Mouse (Mus musculus) olfactory bulb, adult 2 months (tissue): ENCODE data around the gene Micall1. TPM values are rescaled to one million over a fixed set of nuclear protein-coding genes. Genes with fewer than 3 reads are reported as not detected.

Experiments used
- H3K27ac ChIP-seq: fragments of 200-500 bp; 2 replicates; pipeline ENCODE4 v1.5.1; 2012; ENCODE audit warnings: low read depth, low read length; ENCODE audit not compliant: insufficient read depth
- H3K4me1 ChIP-seq: fragments of 200-500 bp; 2 replicates; pipeline ENCODE4 v1.6.1; 2012; ENCODE audit warnings: low read length; ENCODE audit not compliant: control insufficient read depth, insufficient read depth
- H3K4me3 ChIP-seq: fragments of 200-500 bp; 2 replicates; pipeline ENCODE4 v1.5.1; 2012; ENCODE audit warnings: mild to moderate bottlenecking, low read depth, low read length, moderate library complexity; ENCODE audit not compliant: insufficient read depth
- CTCF ChIP-seq: fragments of 200-500 bp; IDR thresholded peaks from 2 replicates; pipeline ENCODE4 v1.5.1; 2012; ENCODE audit warnings: low read depth, mild to moderate bottlenecking, low read length, moderate library complexity; ENCODE audit not compliant: insufficient read depth
- POLR2A ChIP-seq: fragments of 200-500 bp; IDR thresholded peaks from 2 replicates; pipeline ENCODE4 v1.6.1; 2012; ENCODE audit warnings: mild to moderate bottlenecking, low read depth, low read length, moderate library complexity; ENCODE audit not compliant: insufficient read depth
- WGBS: fragments of 180-500 bp; shearing (Covaris S2); methylation state at CpG from one replicate; pipeline ENCODE4 v1.1.7; 2018; 5-methylcytosine and 5-hydroxymethylcytosine counted together
- polyA plus RNA-seq: library from polyadenylated mRNA; stranded (reverse); fragments of >200 nt; gene quantifications from 2 replicates; pipeline ENCODE4 v1.2.4, GENCODE M21; 2012; ENCODE audit warnings: low replicate concordance; ENCODE audit not compliant: missing spikeins, insufficient read depth, insufficient read length

Micall1 gene
- polyA plus RNA-seq, 1 experiment: not detected

DNA sequence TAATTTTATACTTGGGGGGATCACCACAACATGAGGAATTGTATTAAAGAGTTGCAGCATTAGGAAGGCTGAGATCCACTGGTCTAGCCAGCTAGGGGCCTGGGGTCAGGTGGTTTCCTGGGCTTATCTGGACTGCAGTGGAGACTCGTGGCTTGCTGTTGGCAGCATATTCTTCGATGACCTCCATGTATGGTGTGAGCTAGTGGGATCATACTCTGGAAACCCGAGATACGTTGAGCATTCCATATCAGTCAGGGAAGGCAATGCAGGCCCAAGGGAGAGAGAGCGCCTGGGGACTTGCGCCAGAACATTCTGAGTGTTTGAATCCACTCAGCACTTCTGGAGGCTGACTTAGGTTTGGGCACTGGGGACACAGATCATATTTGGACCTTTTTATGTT lies 15.1 kb downstream of the Micall1 start:
- no peak for TF ChIP-seq CTCF
- TF ChIP-seq POLR2A: no peak
- Histone ChIP-seq H3K27ac (no peak overlapping the region), H3K4me3 (no peak overlapping the region), H3K4me1 (no peaks in the 10 kb centered on the region)
- WGBS: 90% methylated on average over 6 of the region's 6 CpGs

- Histone ChIP-seq H3K4me3 (no peak overlapping the region), H3K27ac (no peak overlapping the region), H3K4me1 (no peaks in the 10 kb centered on the region)
- TF ChIP-seq POLR2A (no peak), CTCF (no peak)
- 87% methylated on average over 10 of the region's 10 CpGs for WGBS
These were observed 15.7 kb downstream of the Micall1 start for GRCm38 (mm10) chr15:79124331-79124875.

DNA sequence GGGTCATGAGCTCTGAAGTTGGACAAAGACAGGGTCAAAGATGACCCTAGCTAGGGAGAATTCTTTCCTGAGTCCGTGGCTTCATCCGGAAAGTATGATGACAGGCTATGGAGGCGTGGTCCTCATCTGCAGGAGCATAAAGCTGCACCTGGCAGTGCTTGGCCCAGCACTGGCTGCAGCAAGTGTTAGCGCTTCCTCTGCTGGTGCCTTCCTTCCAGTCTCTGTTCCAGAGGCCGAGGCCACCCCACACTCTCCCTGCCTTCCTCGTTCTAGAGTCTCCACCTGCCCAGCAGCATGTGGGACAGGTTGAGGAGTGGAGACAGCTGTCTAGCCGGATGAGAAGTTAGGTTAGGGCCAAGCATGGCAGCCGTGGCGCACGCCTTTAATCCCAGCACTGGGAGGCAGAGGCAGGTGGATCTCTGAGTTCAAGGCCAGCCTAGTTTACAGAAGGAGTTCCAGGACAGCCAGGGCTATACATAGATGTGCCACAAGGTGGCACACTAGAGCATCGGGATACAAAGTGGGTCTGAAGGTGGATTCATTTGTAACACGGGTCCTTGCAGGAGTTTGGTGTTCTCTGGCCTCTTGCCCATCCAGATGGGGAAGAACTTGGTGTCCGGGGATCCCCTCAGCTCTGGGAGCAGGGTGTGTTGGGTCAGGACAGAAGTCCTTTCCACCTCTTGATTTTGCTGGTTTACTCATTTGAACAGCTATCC lies 17.7 kb downstream of the Micall1 start:
- Histone ChIP-seq H3K27ac (no peak overlapping the region), H3K4me1 (no peaks in the 10 kb centered on the region; the same call in 1 of the 2 replicates), H3K4me3 (no peak overlapping the region)
- no peak for TF ChIP-seq CTCF
- 76% methylated on average over 13 of the region's 13 CpGs for WGBS

DNA sequence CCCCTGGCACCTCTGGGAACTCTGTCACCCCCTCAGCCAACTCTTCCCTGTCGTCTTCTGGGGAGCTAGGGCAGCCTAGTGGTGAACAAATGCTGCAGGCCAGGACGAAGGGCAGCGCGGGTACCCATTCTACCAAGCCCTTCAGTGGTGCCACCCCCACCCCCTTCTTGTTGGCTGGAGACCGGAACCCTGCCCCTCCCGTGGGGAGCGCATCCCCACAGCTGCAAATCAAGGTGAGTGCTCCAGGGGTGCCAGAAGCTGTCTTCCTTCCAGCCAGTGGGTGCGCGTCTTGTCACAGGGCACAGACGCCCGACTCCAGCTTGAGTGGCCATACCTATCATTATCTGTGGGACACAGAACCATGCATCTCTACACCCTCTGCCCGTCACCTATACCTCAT lies 18.4 kb downstream of the Micall1 start:
- 94% methylated on average over 12 of the region's 12 CpGs for WGBS
- Histone ChIP-seq H3K4me1 (peaks cover 3% of the 10 kb centered on the region; the same call in 1 of the 2 replicates), H3K27ac (no peak overlapping the region), H3K4me3 (no peak overlapping the region)
- TF ChIP-seq POLR2A (no peak), CTCF (no peak)

DNA sequence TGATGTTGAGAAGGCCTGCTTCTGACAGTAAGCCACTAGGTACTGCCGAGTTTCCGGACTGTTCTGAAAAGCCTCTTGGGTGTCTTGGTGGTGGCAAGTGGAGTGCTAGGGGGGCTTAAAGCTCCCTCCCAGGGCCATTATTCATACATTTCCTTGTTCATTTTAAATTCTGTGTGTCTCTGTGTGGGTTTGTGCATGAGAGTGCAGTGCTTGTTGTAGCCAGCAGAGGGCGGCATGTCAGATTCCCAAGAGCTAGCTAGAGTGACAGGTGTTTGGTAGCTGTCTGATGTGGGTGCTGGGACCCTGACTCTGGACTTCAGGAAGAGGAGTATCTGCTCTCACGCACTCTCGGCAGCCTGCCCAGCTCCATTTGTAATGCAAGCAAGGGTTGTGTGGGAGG lies 19.5 kb downstream of the Micall1 start:
- 96% methylated on average over 5 of the region's 5 CpGs for WGBS

DNA sequence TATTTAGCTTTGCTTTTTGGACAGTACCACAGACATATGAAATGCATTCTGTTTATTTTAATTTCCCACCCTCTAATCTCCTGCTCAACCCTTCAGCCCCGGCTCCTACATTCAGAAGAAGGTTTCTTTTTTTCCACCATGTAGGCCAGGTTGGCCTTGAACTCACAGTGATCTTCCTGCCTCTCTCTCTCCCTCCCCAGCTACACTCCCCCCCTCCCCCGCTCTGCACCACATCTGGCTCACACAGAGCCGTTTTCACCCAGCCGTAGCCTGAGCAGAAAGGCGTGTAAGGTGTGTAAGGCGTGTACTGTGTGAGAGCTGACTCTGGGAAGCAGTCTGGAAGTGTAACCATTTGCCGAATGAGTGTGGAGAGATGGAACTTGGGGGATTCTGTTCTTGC lies 20.6 kb downstream of the Micall1 start:
- Histone ChIP-seq H3K4me3 (no peak overlapping the region), H3K27ac (no peak overlapping the region), H3K4me1 (peaks cover 3% of the 10 kb centered on the region; the same call in 1 of the 2 replicates)
- TF ChIP-seq POLR2A (no peak), CTCF (no peak)
- WGBS: 82% methylated on average over 7 of the region's 7 CpGs

More for the DNA sequence above, 19.5 kb downstream of the Micall1 start:
- no peak overlapping the region for H3K27ac ChIP-seq
- no peak overlapping the region for H3K4me3 ChIP-seq
- peaks cover 3% of the 10 kb centered on the region; the same call in 1 of the 2 replicates for H3K4me1 ChIP-seq
- TF ChIP-seq CTCF (peak; percentile 30; the same call in 1 of the 2 replicates), POLR2A (no peak)

- Histone ChIP-seq H3K4me3 (no peak overlapping the region), H3K4me1 (peaks cover 3% of the 10 kb centered on the region; the same call in 1 of the 2 replicates), H3K27ac (no peak overlapping the region)
- TF ChIP-seq CTCF (no peak), POLR2A (no peak)
- WGBS: 82% methylated on average over 10 of the region's 10 CpGs
These were observed 22.1 kb downstream of the Micall1 start for GRCm38 (mm10) chr15:79130782-79131181.

- TF ChIP-seq CTCF (no peak), POLR2A (no peak)
- no peak overlapping the region for H3K27ac ChIP-seq
- H3K4me3 ChIP-seq: no peak overlapping the region
- H3K4me1 ChIP-seq: peaks cover 3% of the 10 kb centered on the region; the same call in 1 of the 2 replicates
- 59% methylated on average over 7 of the region's 7 CpGs for WGBS
These were observed 22.7 kb downstream of the Micall1 start for GRCm38 (mm10) chr15:79131442-79131841.

GRCm38 (mm10) chr15:79133191-79133661 lies 24.5 kb downstream of the Micall1 start:
- 88% methylated on average over 6 of the region's 6 CpGs for WGBS

More at GRCm38 (mm10) chr15:79133191-79133661, 24.5 kb downstream of the Micall1 start:
- Histone ChIP-seq H3K4me1 (peaks cover 3% of the 10 kb centered on the region; the same call in 1 of the 2 replicates), H3K27ac (no peak overlapping the region), H3K4me3 (no peak overlapping the region)
- TF ChIP-seq POLR2A (no peak), CTCF (no peak)
